Mouse (Mus musculus) neural tube, postnatal 0 days (tissue): ENCODE results near the gene Vmn2r92. TPM values are rescaled to one million over a fixed set of nuclear protein-coding genes. Genes with fewer than 3 reads are reported as not detected.

Experiments used
- polyA plus RNA-seq: library from polyadenylated mRNA; unstranded; fragments of >200 nt; fragmentation: Nextera tagmentation; extraction: Ambion mirVana; gene quantifications from 2 replicates; pipeline ENCODE4 v1.2.1, GENCODE M21; 2015

Gene Vmn2r92
- not detected in 2 replicates for polyA plus RNA-seq

GRCm38 (mm10) chr17:18151587-18151986 is at the start of gene Vmn2r92:
Gene Vmn2r92, plus strand, starts transcription at chr17:18151887.

Other genes starting within 250 kb of the Vmn2r92 start
- not detected in 2 replicates for gene Fpr-rs4, start 130.2 kb upstream of the Vmn2r92 start, polyA plus RNA-seq
- not detected in 2 replicates for gene Vmn2r124, start 102.5 kb upstream of the Vmn2r92 start, polyA plus RNA-seq
- not detected in 2 replicates for gene Vmn2r91, start 66.9 kb upstream of the Vmn2r92 start, polyA plus RNA-seq
- not detected in 2 replicates for gene Vmn2r94, start 125.9 kb downstream of the Vmn2r92 start, polyA plus RNA-seq
- gene Vmn2r93, start 146.2 kb downstream of the Vmn2r92 start, polyA plus RNA-seq = not detected in 2 replicates